Mouse (Mus musculus): ENCODE data around the gene Dnaic1.
A peak's percentile ranks its signal among the peaks of the same experiment; 100 is the strongest.

DNA sequence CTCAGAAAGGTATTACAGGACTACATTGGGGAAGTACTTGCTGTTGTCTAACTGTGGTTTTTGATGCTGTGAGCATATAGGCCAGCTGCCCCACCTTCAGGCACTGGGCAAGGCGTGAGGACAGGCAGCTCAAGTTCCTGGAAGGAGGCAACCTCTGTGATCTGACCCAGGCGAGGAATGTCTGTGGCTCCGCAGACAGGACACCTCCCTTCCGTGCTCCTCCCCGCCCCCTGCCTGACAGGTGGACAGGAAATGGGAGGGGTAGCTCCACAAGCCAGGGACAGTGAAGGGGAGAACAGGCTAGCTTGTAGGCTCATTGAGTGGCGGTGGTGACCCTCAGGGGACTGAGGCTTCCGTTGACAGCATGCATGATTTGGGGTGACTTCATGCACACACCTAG lies 95.0 kb downstream of the Dnaic1 start:
- TF ChIP-seq CTCF (IDR thresholded peaks at IDR 0.05; ENCODE audit: low read depth, low read length), result 0 out of 2 replicates have a peak, but pooled peaks have one; percentile 8
- TF ChIP-seq GATA2 (IDR thresholded peaks at IDR 0.05; ENCODE audit: borderline replicate concordance, low read depth, low read length), result no peak
- TF ChIP-seq GATA1 (IDR thresholded peaks at IDR 0.05; ENCODE audit: borderline replicate concordance, low read length), result no peak
- TF ChIP-seq TAL1 (conservative IDR thresholded peaks at IDR 0.05; ENCODE audit: low read depth, low read length), result no peak

Measured in G1E (cell line).